Mouse (Mus musculus): ENCODE measurements at regions not wholly inside any gene's neighbourhood (a gene's known extent, or its start where the extent isn't known, plus 50 kb on each side); places are given as distances from the start of the nearest gene placed in this dataset.

DNA sequence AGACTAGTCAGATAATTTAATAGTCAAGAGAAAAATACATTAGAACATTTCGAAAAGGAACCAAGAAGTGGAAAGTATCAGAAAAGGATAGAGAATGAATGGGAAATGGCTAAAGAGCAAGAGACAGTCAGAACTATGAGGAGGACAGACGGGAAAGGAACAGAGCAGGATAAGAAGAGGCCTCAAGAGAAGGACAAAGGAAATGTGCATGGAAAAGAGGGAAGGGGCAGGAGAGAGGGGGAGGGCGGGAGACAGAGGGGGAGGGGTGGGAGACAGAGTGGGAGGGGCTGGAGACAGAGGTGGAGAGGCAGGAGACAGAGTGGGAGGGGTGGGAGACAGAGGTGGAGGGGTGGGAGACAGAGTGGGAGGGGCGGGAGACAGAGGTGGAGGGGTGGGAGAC lies 509.7 kb downstream of the Arl4a start:
- DNase-seq (ENCODE audit: low spot score) (no peak), ATAC-seq (ENCODE audit: insufficient read depth, low FRiP score, low TSS enrichment) (no peak)
- no peaks in the 10 kb centered on the region for H3K9me3 ChIP-seq (ENCODE audit: control insufficient read depth, low read length)
- no peak overlapping the region for H3K4me2 ChIP-seq (ENCODE audit: low read depth)
- no peaks in the 10 kb centered on the region for H3K27me3 ChIP-seq (ENCODE audit: control insufficient read depth, insufficient read depth, low read length)
- no peak overlapping the region for H3K27ac ChIP-seq (ENCODE audit: low read depth, low read length)
- no peak overlapping the region for H3K4me3 ChIP-seq (ENCODE audit: low read depth, low read length)
- WGBS: 64% methylated on average over 2 of the region's 4 CpGs
- H3K9ac ChIP-seq (ENCODE audit: low read length): no peak overlapping the region
- no peaks in the 10 kb centered on the region for H3K36me3 ChIP-seq (ENCODE audit: control insufficient read depth, insufficient read depth, low read length)
- H3K4me1 ChIP-seq (ENCODE audit: control insufficient read depth, insufficient read depth, low read length): no peaks in the 10 kb centered on the region

GRCm38 (mm10) chr12:39527216-39527600 lies 510.6 kb downstream of the Arl4a start:
- Histone ChIP-seq H3K27ac (ENCODE audit: low read depth, low read length) (no peak overlapping the region), H3K4me3 (ENCODE audit: low read depth, low read length) (no peak overlapping the region), H3K4me1 (ENCODE audit: control insufficient read depth, insufficient read depth, low read length) (no peaks in the 10 kb centered on the region), H3K36me3 (ENCODE audit: control insufficient read depth, insufficient read depth, low read length) (no peaks in the 10 kb centered on the region), H3K4me2 (ENCODE audit: low read depth) (no peak overlapping the region), H3K9ac (ENCODE audit: low read length) (no peak overlapping the region), H3K9me3 (ENCODE audit: control insufficient read depth, low read length) (no peaks in the 10 kb centered on the region), H3K27me3 (ENCODE audit: control insufficient read depth, insufficient read depth, low read length) (no peaks in the 10 kb centered on the region)
- DNase-seq (ENCODE audit: low spot score) (no peak), ATAC-seq (ENCODE audit: insufficient read depth, low FRiP score, low TSS enrichment) (no peak)
- 76% methylated on average over 3 of the region's 3 CpGs for WGBS

GRCm38 (mm10) chr12:39526535-39527215 lies 511.1 kb downstream of the Arl4a start:
- Histone ChIP-seq H3K27ac (ENCODE audit: low read depth, low read length) (no peak overlapping the region), H3K4me3 (ENCODE audit: low read depth, low read length) (no peak overlapping the region), H3K4me1 (ENCODE audit: control insufficient read depth, insufficient read depth, low read length) (no peaks in the 10 kb centered on the region), H3K9ac (ENCODE audit: low read length) (no peak overlapping the region), H3K36me3 (ENCODE audit: control insufficient read depth, insufficient read depth, low read length) (no peaks in the 10 kb centered on the region), H3K9me3 (ENCODE audit: control insufficient read depth, low read length) (no peaks in the 10 kb centered on the region), H3K4me2 (ENCODE audit: low read depth) (no peak overlapping the region), H3K27me3 (ENCODE audit: control insufficient read depth, insufficient read depth, low read length) (no peaks in the 10 kb centered on the region)
- 71% methylated on average over 6 of the region's 6 CpGs for whole genome bisulfite sequencing
- DNase-seq (ENCODE audit: low spot score): no peak
- ATAC-seq (ENCODE audit: insufficient read depth, low FRiP score, low TSS enrichment): no peak

DNA sequence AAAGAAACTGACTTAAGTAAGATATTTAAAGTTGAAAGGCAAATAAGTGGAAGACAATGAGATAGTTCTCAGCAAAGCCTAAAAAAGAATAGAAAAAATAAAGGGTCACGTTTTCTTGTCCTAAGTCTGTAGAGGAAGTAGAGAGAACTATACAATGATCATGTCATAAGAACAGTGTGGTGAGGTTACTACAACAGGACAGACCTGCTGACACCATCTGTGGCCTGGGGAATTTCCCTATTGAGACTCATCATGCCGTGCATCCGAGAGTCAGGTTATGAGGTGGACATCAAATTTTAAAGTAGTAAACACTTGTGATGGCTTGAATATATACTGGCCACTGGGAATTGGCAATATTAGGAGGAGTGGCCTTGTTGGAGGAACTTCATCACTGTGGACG lies 522.1 kb downstream of the Arl4a start:
- Histone ChIP-seq H3K4me2 (ENCODE audit: low read depth) (no peak overlapping the region), H3K27me3 (ENCODE audit: control insufficient read depth, insufficient read depth, low read length) (no peaks in the 10 kb centered on the region), H3K36me3 (ENCODE audit: control insufficient read depth, insufficient read depth, low read length) (no peaks in the 10 kb centered on the region), H3K9ac (ENCODE audit: low read length) (no peak overlapping the region), H3K4me3 (ENCODE audit: low read depth, low read length) (no peak overlapping the region), H3K27ac (ENCODE audit: low read depth, low read length) (no peak overlapping the region), H3K4me1 (ENCODE audit: control insufficient read depth, insufficient read depth, low read length) (no peaks in the 10 kb centered on the region), H3K9me3 (ENCODE audit: control insufficient read depth, low read length) (no peaks in the 10 kb centered on the region)
- DNase-seq (ENCODE audit: low spot score): no peak
- no peak for ATAC-seq (ENCODE audit: insufficient read depth, low FRiP score, low TSS enrichment)
- WGBS: 88% methylated on average over 4 of the region's 4 CpGs

DNA sequence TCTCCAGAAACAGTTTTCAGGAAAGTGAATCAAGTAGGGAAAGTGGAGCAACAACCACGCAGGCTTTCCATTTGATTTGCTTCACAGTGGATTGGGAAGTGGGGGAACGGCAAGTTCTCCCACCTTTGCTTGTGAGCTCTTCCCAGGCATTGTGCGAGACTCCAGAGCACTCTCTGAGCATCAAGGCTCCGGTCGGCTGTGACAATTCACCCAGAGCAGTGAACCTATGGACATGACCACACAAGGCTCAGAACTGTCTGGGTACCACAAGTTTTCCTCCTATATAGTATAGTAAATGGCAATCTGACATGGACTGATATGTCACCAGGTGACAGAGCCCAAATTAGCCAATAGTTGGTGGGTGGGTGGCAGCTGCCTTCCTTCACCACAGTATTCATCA lies 527.0 kb downstream of the Arl4a start:
- Histone ChIP-seq H3K4me1 (ENCODE audit: control insufficient read depth, insufficient read depth, low read length) (no peaks in the 10 kb centered on the region), H3K4me2 (ENCODE audit: low read depth) (no peak overlapping the region), H3K27ac (ENCODE audit: low read depth, low read length) (no peak overlapping the region), H3K36me3 (ENCODE audit: control insufficient read depth, insufficient read depth, low read length) (no peaks in the 10 kb centered on the region), H3K9ac (ENCODE audit: low read length) (no peak overlapping the region), H3K27me3 (ENCODE audit: control insufficient read depth, insufficient read depth, low read length) (no peaks in the 10 kb centered on the region), H3K4me3 (ENCODE audit: low read depth, low read length) (no peak overlapping the region), H3K9me3 (ENCODE audit: control insufficient read depth, low read length) (no peaks in the 10 kb centered on the region)
- 79% methylated on average over 5 of the region's 5 CpGs for WGBS
- DNase-seq (ENCODE audit: low spot score) (no peak), ATAC-seq (ENCODE audit: insufficient read depth, low FRiP score, low TSS enrichment) (no peak)

GRCm38 (mm10) chr12:39510073-39510812 lies 527.6 kb downstream of the Arl4a start:
- ATAC-seq (ENCODE audit: insufficient read depth, low FRiP score, low TSS enrichment) (peak; percentile 72; the same call in 1 of the 2 replicates), DNase-seq (ENCODE audit: low spot score) (peak; percentile 57)
- no peaks in the 10 kb centered on the region for H3K9me3 ChIP-seq (ENCODE audit: control insufficient read depth, low read length)
- WGBS: 22% methylated on average over 13 of the region's 13 CpGs
- H3K4me1 ChIP-seq (ENCODE audit: control insufficient read depth, insufficient read depth, low read length): no peaks in the 10 kb centered on the region
- H3K4me2 ChIP-seq (ENCODE audit: low read depth): peak overlapping the region; percentile 22; the same call in 1 of the 2 replicates
- H3K27me3 ChIP-seq (ENCODE audit: control insufficient read depth, insufficient read depth, low read length): no peaks in the 10 kb centered on the region
- no peak overlapping the region for H3K4me3 ChIP-seq (ENCODE audit: low read depth, low read length)
- no peaks in the 10 kb centered on the region for H3K36me3 ChIP-seq (ENCODE audit: control insufficient read depth, insufficient read depth, low read length)
- H3K9ac ChIP-seq (ENCODE audit: low read length): no peak overlapping the region
- no peak overlapping the region for H3K27ac ChIP-seq (ENCODE audit: low read depth, low read length)

DNA sequence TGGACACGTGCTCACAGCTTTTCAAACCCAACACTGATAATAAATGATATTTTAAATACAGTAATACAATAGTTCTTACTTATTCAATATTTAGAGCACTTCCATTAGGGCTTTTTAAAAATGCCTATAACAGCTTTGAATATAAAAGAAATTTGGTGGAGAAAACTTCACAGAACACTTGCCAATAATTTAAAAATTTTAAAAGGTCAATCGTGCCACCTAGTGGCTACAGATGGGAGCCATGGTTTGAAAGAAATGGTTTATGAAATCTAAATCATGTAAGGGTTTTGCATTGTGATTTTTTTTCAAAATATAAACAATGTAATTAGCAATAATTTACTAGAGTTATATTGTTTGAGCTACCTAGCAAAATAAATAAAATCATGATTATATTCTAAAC lies 541.6 kb downstream of the Arl4a start:
- ATAC-seq (ENCODE audit: insufficient read depth, low FRiP score, low TSS enrichment) (no peak), DNase-seq (ENCODE audit: low spot score) (peak; percentile 32)
- H3K27me3 ChIP-seq (ENCODE audit: control insufficient read depth, insufficient read depth, low read length): no peaks in the 10 kb centered on the region
- H3K9ac ChIP-seq (ENCODE audit: low read length): no peak overlapping the region
- no peaks in the 10 kb centered on the region for H3K4me1 ChIP-seq (ENCODE audit: control insufficient read depth, insufficient read depth, low read length)
- H3K36me3 ChIP-seq (ENCODE audit: control insufficient read depth, insufficient read depth, low read length): no peaks in the 10 kb centered on the region
- H3K4me2 ChIP-seq (ENCODE audit: low read depth): no peak overlapping the region
- no peaks in the 10 kb centered on the region for H3K9me3 ChIP-seq (ENCODE audit: control insufficient read depth, low read length)
- WGBS: 45% methylated on average over 2 of the region's 2 CpGs
- no peak overlapping the region for H3K4me3 ChIP-seq (ENCODE audit: low read depth, low read length)
- H3K27ac ChIP-seq (ENCODE audit: low read depth, low read length): no peak overlapping the region

- Histone ChIP-seq H3K27ac (ENCODE audit: low read depth, low read length) (no peak overlapping the region), H3K9me3 (ENCODE audit: control insufficient read depth, low read length) (no peaks in the 10 kb centered on the region), H3K4me3 (ENCODE audit: low read depth, low read length) (no peak overlapping the region), H3K27me3 (ENCODE audit: control insufficient read depth, insufficient read depth, low read length) (no peaks in the 10 kb centered on the region), H3K4me2 (ENCODE audit: low read depth) (no peak overlapping the region), H3K4me1 (ENCODE audit: control insufficient read depth, insufficient read depth, low read length) (no peaks in the 10 kb centered on the region), H3K36me3 (ENCODE audit: control insufficient read depth, insufficient read depth, low read length) (no peaks in the 10 kb centered on the region), H3K9ac (ENCODE audit: low read length) (no peak overlapping the region)
- 85% methylated on average over 6 of the region's 6 CpGs for WGBS
- ATAC-seq (ENCODE audit: insufficient read depth, low FRiP score, low TSS enrichment): no peak
- DNase-seq (ENCODE audit: low spot score): no peak
Observed at GRCm38 (mm10) chr12:39493578-39494218, 544.1 kb downstream of the Arl4a start.

DNA sequence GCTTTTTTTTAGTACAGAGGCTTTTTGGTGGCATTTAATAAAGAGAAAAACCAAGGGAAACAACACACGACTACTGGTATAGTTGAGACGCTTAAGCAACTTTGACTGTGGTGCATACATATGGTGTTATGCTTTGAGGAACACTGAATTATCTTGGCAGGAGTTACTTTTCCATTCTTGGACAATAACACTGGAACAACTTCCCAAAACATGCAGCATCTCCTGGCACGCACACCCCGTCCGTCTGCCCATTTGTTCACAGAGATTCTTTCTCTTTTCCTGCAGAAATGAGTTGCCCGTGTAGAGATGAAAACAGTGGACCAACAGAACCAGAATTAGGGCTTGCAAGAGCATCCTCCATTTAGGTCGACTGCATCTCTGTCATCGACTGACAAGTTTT lies 544.7 kb downstream of the Arl4a start:
- no peaks in the 10 kb centered on the region for H3K9me3 ChIP-seq (ENCODE audit: control insufficient read depth, low read length)
- H3K4me3 ChIP-seq (ENCODE audit: low read depth, low read length): no peak overlapping the region
- H3K4me2 ChIP-seq (ENCODE audit: low read depth): no peak overlapping the region
- no peaks in the 10 kb centered on the region for H3K4me1 ChIP-seq (ENCODE audit: control insufficient read depth, insufficient read depth, low read length)
- ATAC-seq (ENCODE audit: insufficient read depth, low FRiP score, low TSS enrichment) (no peak), DNase-seq (ENCODE audit: low spot score) (no peak)
- H3K9ac ChIP-seq (ENCODE audit: low read length): no peak overlapping the region
- H3K36me3 ChIP-seq (ENCODE audit: control insufficient read depth, insufficient read depth, low read length): no peaks in the 10 kb centered on the region
- no peaks in the 10 kb centered on the region for H3K27me3 ChIP-seq (ENCODE audit: control insufficient read depth, insufficient read depth, low read length)
- H3K27ac ChIP-seq (ENCODE audit: low read depth, low read length): no peak overlapping the region
- WGBS: 88% methylated on average over 8 of the region's 8 CpGs

All from neural tube, embryonic 11.5 days (tissue).